Mouse (Mus musculus) testis, adult 2 months (tissue): ENCODE data around the gene Ddo. TPM values are rescaled to one million over a fixed set of nuclear protein-coding genes. Genes with fewer than 3 reads are reported as not detected.

Experiments
- H3K27ac ChIP-seq: fragments of 200-500 bp; 2 replicates; pipeline ENCODE4 v1.5.1; 2012; ENCODE audit warnings: low read depth, low read length; ENCODE audit not compliant: control insufficient read depth, insufficient read depth
- H3K27me3 ChIP-seq: fragments of 200-500 bp; 2 replicates; pipeline ENCODE4 v1.6.1; 2012; ENCODE audit warnings: mild to moderate bottlenecking, low read length, moderate library complexity; ENCODE audit not compliant: control insufficient read depth, insufficient read depth
- H3K36me3 ChIP-seq: fragments of 200-500 bp; 2 replicates; pipeline ENCODE4 v1.6.1; 2012; ENCODE audit warnings: mild to moderate bottlenecking, low read length; ENCODE audit not compliant: control insufficient read depth, insufficient read depth
- H3K4me1 ChIP-seq: fragments of 200-500 bp; 2 replicates; pipeline ENCODE4 v1.6.1; 2012; ENCODE audit warnings: low read length; ENCODE audit not compliant: control insufficient read depth, insufficient read depth
- H3K4me3 ChIP-seq: fragments of 200-500 bp; 2 replicates; pipeline ENCODE4 v1.5.1; 2012; ENCODE audit warnings: low read depth, mild to moderate bottlenecking, low read length, moderate library complexity, mixed read lengths; ENCODE audit not compliant: control insufficient read depth
- CTCF ChIP-seq: fragments of 200-500 bp; IDR thresholded peaks from 2 replicates; pipeline ENCODE4 v1.5.1; 2012; ENCODE audit warnings: low read depth, mild to moderate bottlenecking, inconsistent platforms, low read length, moderate library complexity; ENCODE audit not compliant: control insufficient read depth, insufficient read depth, insufficient replicate concordance
- POLR2A ChIP-seq: fragments of 200-500 bp; IDR thresholded peaks from 2 replicates; pipeline ENCODE4 v1.6.1; 2012; ENCODE audit warnings: low read depth, mild to moderate bottlenecking, inconsistent platforms, low read length, moderate library complexity; ENCODE audit not compliant: control insufficient read depth
- polyA plus RNA-seq: library from polyadenylated mRNA; depleted of rRNA; stranded (reverse); fragments of >200 nt; gene quantifications from 2 replicates; pipeline ENCODE4 v1.2.3, GENCODE M21; 2012

Gene Ddo
- polyA plus RNA-seq, 1 experiment = 2.5 TPM

DNA sequence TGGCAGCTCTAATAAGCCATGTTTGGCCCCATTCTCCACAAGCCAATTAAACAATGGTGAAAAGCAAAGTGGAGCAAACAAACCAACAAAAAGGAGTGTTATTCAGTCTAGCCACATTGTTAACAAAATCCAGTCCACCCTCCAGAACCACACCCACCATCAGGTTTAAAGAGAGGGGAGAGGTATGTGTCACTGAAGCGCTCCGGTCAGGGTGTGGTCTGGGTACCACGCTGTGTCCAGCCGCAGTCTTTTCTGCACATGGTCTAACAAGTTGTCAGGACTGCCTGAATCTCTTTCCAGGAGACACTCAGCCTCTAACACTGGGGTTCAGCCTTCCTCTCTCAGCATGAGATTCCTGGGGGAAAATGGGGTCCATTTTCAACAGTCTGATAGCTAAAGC lies 10.6 kb downstream of the Ddo start:
- Histone ChIP-seq H3K4me3 (no peak overlapping the region), H3K27me3 (no peaks in the 10 kb centered on the region), H3K27ac (no peak overlapping the region), H3K36me3 (no peaks in the 10 kb centered on the region), H3K4me1 (no peaks in the 10 kb centered on the region; the same call in 1 of the 2 replicates)
- TF ChIP-seq POLR2A (no peak), CTCF (no peak)

DNA sequence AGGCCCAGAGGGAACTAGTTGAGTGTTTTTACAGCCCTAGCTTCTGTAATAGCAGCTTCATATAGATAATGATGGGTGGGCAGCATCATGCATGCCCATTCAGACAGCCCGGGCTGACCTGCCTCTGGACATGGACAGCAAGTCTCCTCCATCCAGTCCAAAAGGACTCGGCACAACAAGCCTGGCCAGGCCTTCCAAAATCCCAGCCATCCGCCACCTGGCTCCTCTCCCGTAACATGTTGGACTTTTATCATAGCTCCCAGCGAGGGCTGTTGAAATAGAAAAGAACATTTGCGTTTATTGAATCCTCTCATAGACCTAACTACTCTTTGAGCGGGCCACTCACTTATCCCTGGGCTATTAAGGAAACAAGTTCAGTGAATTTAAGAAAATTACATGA lies 12.1 kb downstream of the Ddo start:
- H3K27me3 ChIP-seq = no peaks in the 10 kb centered on the region
- TF ChIP-seq POLR2A (no peak), CTCF (no peak)
- H3K27ac ChIP-seq = no peak overlapping the region
- H3K36me3 ChIP-seq = no peaks in the 10 kb centered on the region
- no peaks in the 10 kb centered on the region; the same call in 1 of the 2 replicates for H3K4me1 ChIP-seq
- H3K4me3 ChIP-seq = no peak overlapping the region

- H3K27ac ChIP-seq = no peak overlapping the region
- H3K4me3 ChIP-seq = no peak overlapping the region
- no peak for TF ChIP-seq CTCF
- no peak for TF ChIP-seq POLR2A
- no peaks in the 10 kb centered on the region; the same call in 1 of the 2 replicates for H3K4me1 ChIP-seq
- no peaks in the 10 kb centered on the region for H3K27me3 ChIP-seq
- no peaks in the 10 kb centered on the region for H3K36me3 ChIP-seq
These were observed 13.3 kb downstream of the Ddo start for GRCm38 (mm10) chr10:40643126-40643525.

DNA sequence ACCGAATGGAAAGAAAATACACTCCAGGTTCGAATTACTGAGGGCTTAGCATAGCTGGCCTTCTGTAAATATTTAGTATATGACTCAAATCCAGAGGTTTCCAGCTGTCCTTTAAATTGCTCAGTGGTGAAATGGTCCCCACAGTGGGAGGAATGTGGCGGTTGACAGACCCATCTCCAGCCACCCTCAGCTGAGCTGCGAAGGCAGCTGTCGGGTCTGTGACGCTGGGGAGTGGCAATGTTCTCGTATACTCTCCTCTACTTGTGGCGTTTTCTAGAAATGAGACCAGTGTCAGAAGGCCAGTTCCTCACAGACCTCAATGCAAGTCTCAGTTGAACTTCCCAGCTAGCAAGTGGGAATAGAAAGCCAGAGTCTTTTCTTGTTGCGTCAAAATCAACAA lies 14.6 kb downstream of the Ddo start:
- Histone ChIP-seq H3K4me1 (no peaks in the 10 kb centered on the region; the same call in 1 of the 2 replicates), H3K36me3 (no peaks in the 10 kb centered on the region), H3K4me3 (no peak overlapping the region), H3K27me3 (no peaks in the 10 kb centered on the region), H3K27ac (no peak overlapping the region)
- no peak for TF ChIP-seq POLR2A
- TF ChIP-seq CTCF = no peak

- H3K36me3 ChIP-seq = no peaks in the 10 kb centered on the region
- no peak overlapping the region for H3K27ac ChIP-seq
- no peaks in the 10 kb centered on the region for H3K27me3 ChIP-seq
- no peaks in the 10 kb centered on the region for H3K4me1 ChIP-seq
- TF ChIP-seq CTCF (no peak), POLR2A (no peak)
- H3K4me3 ChIP-seq = no peak overlapping the region
These were observed 15.5 kb downstream of the Ddo start for GRCm38 (mm10) chr10:40645346-40645745.

DNA sequence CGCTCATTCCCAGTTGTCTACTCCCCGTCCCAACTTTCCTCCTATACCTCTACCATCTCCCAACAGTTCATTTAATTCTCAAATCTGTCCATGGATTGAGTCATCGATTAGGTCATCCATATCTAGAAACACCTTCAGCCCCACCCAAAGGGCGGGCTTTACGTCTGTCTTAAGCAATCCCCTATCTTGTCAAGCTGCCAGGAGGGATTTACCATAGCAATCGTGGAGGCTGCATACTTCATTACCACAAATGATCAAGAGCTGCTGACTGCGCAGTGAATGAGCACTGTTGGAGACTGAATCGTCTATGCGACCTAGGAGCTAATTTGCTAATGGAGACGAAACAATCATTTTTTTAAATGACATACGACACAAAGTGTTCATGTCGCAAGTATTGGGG lies 19.0 kb downstream of the Ddo start:
- Histone ChIP-seq H3K27me3 (no peaks in the 10 kb centered on the region), H3K4me1 (no peaks in the 10 kb centered on the region), H3K4me3 (no peak overlapping the region), H3K27ac (no peak overlapping the region), H3K36me3 (no peaks in the 10 kb centered on the region)
- TF ChIP-seq CTCF (no peak), POLR2A (no peak)

DNA sequence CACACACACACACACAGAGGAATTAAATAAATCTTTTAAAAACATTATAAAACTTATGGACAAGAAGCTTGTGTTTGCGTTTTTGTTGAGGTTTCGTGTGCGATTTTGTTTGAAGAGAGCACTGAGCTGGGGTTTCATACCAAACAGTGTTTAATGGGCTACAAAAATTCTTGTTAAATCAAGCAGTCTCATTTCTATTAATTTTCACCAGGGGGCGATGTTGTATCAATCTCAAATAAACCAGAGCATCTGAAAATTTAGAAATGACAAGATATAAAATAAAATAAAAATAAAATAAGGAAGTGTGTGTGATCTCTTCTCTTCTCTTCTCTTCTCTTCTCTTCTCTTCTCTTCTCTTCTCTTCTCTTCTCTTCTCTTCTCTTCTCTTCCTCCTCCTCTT lies 19.8 kb downstream of the Ddo start:
- H3K27ac ChIP-seq = no peak overlapping the region
- H3K4me1 ChIP-seq = no peaks in the 10 kb centered on the region
- no peaks in the 10 kb centered on the region for H3K27me3 ChIP-seq
- no peaks in the 10 kb centered on the region for H3K36me3 ChIP-seq
- TF ChIP-seq POLR2A = no peak
- no peak for TF ChIP-seq CTCF
- no peak overlapping the region for H3K4me3 ChIP-seq

GRCm38 (mm10) chr10:40651676-40652075 lies 21.9 kb downstream of the Ddo start:
- TF ChIP-seq POLR2A (no peak), CTCF (no peak)
- Histone ChIP-seq H3K4me1 (no peaks in the 10 kb centered on the region), H3K36me3 (no peaks in the 10 kb centered on the region), H3K27me3 (no peaks in the 10 kb centered on the region), H3K4me3 (no peak overlapping the region), H3K27ac (no peak overlapping the region)
